Mouse (Mus musculus) embryonic fibroblast, embryonic 13.5 days (primary cell): ENCODE data around the gene Jam3.

ENCODE experiments used
- CTCF ChIP-seq: IDR thresholded peaks from 2 replicates; pipeline ENCODE4 v1.5.1; 2011; ENCODE audit warnings: mild to moderate bottlenecking, control low read depth, low read length, moderate library complexity, borderline replicate concordance; ENCODE audit not compliant: insufficient read depth
- POLR2A ChIP-seq: IDR thresholded peaks from 2 replicates; pipeline ENCODE4 v1.6.1; 2011; ENCODE audit warnings: low read depth, mild to moderate bottlenecking, control low read depth, low read length, moderate library complexity

- TF ChIP-seq POLR2A (no peak), CTCF (no peak)
These were observed 84.3 kb downstream of the Jam3 start for GRCm38 (mm10) chr9:27070895-27071294.
